Mouse (Mus musculus): ENCODE measurements around the gene Slc45a2. TPM values are rescaled to one million over a fixed set of nuclear protein-coding genes. Genes with fewer than 3 reads are reported as not detected.
A peak's percentile ranks its signal among the peaks of the same experiment; 100 is the strongest.

Gene Slc45a2
- polyA plus RNA-seq, 1 experiment from 2014 or later, result not detected

DNA sequence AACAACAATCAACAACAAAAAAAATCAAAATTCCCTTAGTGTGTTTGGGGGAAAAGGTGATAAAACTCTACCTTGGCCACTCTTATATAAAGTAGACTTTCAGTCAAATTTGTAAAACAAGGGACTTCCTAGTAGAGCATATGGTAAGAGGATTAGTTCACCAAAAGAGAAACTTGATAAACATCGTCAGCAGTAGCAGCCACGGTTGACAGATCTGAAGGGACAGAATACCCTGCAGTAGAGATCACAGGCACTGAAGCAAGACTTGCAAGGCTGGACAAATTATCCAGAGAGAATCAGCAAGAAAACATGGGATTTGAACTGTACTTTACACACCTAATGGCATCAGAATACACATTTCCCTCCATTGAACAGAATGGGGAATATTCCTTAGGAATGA, 14.4 kb downstream of the Slc45a2 start:
- Histone ChIP-seq H3K9me3 (no peaks in the 10 kb centered on the region), H3K27me3 (replicated peaks) (no peaks in the 10 kb centered on the region), H3K36me3 (no peaks in the 10 kb centered on the region), H3K4me2 (replicated peaks) (no peak overlapping the region), H3K27ac (no peak overlapping the region), H3K4me1 (replicated peaks) (no peaks in the 10 kb centered on the region), H3K4me3 (replicated peaks) (no peak overlapping the region), H3K9ac (no peak overlapping the region)
- WGBS, result 74% methylated on average over 2 of the region's 2 CpGs
- no peak for ATAC-seq

DNA sequence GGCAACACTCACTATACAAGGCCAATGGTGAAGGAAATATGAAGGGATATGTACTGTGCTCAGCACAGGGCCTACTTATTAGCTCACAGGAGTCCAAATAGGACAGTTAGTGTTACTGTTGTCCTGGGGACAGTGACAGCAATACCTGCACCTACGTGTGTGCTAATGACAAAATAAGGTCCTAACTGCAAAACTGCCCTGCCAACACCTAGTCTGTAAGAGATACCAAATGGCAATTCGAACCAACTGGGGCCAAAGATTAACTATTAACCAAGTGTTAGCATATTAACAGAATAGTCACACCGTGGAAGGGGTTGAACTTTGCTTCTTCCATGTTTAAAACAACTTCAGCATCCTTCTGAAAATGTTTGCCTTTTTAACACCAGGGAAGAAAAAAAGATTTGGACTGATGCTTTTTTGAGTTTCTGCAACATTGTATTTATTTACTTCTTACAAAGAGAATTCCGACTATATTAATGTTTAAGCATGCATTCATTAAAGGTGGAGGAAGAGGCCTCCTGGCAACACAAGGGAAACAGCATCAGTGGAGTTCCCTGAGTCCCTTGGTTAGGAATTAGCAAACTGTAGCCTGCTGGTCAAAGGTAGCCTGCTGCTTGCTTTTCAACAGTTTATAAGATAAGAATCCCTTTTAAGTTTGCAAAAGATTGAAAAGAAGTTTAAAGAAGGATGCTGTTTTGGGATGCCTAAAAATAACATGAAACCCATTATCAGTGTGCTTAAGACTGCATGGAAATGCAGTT, 26.5 kb downstream of the Slc45a2 start:
- H3K4me3 ChIP-seq (replicated peaks), result no peak overlapping the region
- 0 out of 2 replicates have a peak overlapping the region, but pooled peaks have one; percentile 4 for H3K27ac ChIP-seq
- 55% methylated on average over 4 of the region's 4 CpGs for WGBS
- H3K27me3 ChIP-seq (replicated peaks), result no peaks in the 10 kb centered on the region
- H3K4me2 ChIP-seq (replicated peaks), result no peak overlapping the region
- H3K36me3 ChIP-seq, result no peaks in the 10 kb centered on the region
- peak; percentile 83 for ATAC-seq
- H3K9me3 ChIP-seq, result no peaks in the 10 kb centered on the region
- no peaks in the 10 kb centered on the region for H3K4me1 ChIP-seq (replicated peaks)
- H3K9ac ChIP-seq, result no peak overlapping the region

DNA sequence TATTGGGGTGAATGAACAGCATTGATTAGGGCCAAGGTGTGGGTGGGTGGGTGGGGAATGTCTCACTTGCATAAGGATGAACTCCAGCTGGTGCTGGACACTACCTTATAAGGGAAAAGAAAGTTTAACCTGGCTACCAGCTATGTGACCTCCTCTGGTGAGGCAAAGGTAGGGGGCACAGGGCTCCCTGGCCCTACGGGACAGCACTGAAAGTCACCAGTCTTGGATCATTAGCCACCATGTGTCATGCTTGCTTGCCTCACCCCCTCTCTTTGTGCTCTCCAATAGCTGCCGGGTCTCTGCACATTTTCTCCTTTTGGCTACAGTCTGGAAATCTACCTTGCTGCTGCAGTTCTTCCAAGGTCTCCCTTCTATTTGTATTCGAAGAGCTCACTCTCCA, 29.7 kb downstream of the Slc45a2 start:
- WGBS, result 91% methylated on average over 3 of the region's 3 CpGs
- no peak for ATAC-seq

DNA sequence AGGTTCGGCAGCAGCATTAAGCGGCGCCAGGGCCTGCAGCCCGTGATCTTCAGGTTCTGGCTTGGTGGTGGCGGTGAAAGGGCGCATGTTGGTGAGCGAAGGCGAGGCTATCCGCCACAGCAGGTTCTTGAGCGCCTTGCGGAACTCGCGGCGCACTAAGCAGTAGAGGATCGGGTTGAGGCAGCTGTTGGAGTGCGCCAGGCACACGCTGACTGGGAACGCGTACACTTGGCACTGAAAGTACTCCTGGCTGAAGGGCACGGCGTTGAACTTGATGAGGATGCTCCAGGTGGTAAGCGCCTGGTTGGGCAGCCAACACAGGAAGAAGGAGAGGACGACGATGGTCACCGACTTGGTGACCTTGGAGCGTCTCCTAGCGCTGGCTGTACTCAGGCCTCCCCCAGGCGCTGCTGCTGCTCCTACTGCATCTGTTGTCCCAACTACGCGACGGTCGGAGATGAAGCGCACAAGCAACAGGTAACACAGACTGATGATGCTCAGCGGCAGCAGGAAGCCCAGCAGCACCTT, 35.5 kb downstream of the Slc45a2 start:
- ATAC-seq, result no peak
- Histone ChIP-seq H3K27ac (no peak overlapping the region), H3K4me2 (replicated peaks) (peak overlapping the region; percentile 69), H3K9me3 (no peaks in the 10 kb centered on the region), H3K4me1 (replicated peaks) (peaks cover 18% of the 10 kb centered on the region), H3K9ac (no peak overlapping the region), H3K4me3 (replicated peaks) (peak overlapping the region; percentile 34), H3K27me3 (replicated peaks) (peaks cover 41% of the 10 kb centered on the region), H3K36me3 (no peaks in the 10 kb centered on the region)
- 4% methylated on average over 34 of the region's 34 CpGs for WGBS

More for the DNA sequence above, 29.7 kb downstream of the Slc45a2 start:
- Histone ChIP-seq H3K4me1 (replicated peaks) (no peaks in the 10 kb centered on the region), H3K9me3 (no peaks in the 10 kb centered on the region), H3K36me3 (no peaks in the 10 kb centered on the region), H3K4me3 (replicated peaks) (no peak overlapping the region), H3K4me2 (replicated peaks) (no peak overlapping the region), H3K9ac (no peak overlapping the region), H3K27me3 (replicated peaks) (peaks cover 10% of the 10 kb centered on the region), H3K27ac (no peak overlapping the region)

DNA sequence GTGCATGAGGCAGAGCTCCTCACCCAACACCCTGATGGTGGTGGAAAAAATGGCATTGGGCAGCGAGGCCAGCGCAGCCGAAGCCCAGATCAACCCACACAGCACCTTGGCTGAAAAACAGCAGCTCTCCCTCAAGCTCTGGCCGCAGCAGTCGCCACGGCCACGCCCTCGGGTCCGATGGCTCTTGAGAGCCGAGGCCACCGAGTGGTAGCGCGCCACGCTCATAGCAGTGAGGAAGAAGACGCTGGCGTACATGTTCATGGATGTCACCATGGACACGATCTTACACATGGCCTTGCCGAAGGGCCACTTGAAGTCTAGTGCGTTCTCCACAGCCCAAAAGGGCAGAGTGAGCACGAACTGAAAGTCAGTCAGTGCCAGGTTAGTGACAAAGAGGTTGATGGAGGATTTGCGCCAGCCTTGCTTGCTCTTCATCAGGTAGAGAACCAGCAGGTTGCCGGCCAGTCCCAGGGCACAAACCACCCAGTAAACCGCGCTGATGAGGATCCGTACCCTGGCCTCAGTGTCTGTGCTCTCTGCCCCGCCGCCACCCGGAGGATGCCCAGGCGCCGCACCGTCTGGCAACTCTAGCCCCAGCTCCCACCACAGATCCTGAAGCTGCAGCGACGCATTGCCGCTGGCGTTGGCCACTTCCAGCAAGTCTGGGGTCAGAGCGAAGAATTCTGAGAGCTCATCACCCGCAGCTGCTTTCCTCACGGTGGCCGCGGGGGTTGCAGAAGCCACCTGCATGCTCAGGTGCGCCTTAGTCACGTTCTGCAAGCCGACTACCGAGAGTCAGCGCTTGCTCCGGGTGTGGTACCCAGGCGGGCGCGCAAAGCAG, 36.2 kb downstream of the Slc45a2 start:
- H3K4me2 ChIP-seq (replicated peaks), result peak overlapping the region; percentile 69
- ATAC-seq, result peak; percentile 52; the same call in 1 of the 2 replicates
- no peaks in the 10 kb centered on the region for H3K9me3 ChIP-seq
- WGBS, result 2% methylated on average over 49 of the region's 49 CpGs
- H3K4me1 ChIP-seq (replicated peaks), result peaks cover 18% of the 10 kb centered on the region
- no peak overlapping the region for H3K27ac ChIP-seq
- H3K9ac ChIP-seq, result 0 out of 2 replicates have a peak overlapping the region, but pooled peaks have one; percentile 1
- H3K4me3 ChIP-seq (replicated peaks), result peak overlapping the region; percentile 34
- H3K36me3 ChIP-seq, result no peaks in the 10 kb centered on the region
- H3K27me3 ChIP-seq (replicated peaks), result peaks cover 41% of the 10 kb centered on the region

DNA sequence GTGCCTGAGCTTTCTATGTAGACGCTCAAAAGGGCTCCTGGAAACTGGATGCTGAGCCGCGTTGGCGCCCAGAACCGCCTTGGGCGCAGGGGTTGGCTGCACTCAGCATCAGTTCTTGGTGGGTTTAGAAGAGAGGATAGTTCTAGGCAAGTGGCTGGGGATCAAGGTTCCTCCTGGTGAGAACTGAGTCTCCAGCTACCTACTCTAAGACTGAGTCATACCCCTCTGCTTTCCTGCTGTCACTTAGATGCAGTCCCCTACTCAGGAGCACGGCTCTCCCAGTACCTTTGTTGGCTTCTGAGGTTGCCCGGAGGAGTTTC, 36.8 kb downstream of the Slc45a2 start:
- ATAC-seq, result no peak
- WGBS, result 5% methylated on average over 8 of the region's 8 CpGs
- Histone ChIP-seq H3K9ac (no peak overlapping the region), H3K36me3 (no peaks in the 10 kb centered on the region), H3K4me1 (replicated peaks) (peaks cover 18% of the 10 kb centered on the region), H3K27me3 (replicated peaks) (peaks cover 41% of the 10 kb centered on the region), H3K27ac (no peak overlapping the region), H3K4me3 (replicated peaks) (peak overlapping the region; percentile 34), H3K9me3 (no peaks in the 10 kb centered on the region), H3K4me2 (replicated peaks) (peak overlapping the region; percentile 69)

DNA sequence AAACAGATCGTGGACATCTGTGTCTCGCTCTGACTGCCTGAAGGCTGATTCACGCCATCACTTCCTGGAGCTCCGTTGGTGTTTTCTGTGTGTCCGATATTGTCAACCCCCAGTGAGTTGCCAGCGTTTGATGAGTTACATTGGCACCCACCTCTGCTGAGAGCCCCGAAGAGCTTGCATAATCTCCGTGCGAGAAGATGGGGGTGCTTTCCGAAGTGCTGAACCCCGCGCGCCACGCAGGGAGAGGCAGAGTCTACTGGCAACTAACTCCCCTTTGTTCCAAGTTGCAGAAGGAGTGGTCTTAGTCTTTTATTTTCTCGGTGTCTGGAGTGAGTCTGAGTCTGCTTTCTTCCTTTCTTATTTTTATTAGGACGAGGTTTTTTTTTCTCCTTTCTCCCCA, 37.2 kb downstream of the Slc45a2 start, which contains the start of gene Rxfp3:
Rxfp3 (minus strand) TSS at position 281 of the 400 bp plus-strand sequence.
- no peak within 1 kb of the TSS for H3K27ac ChIP-seq
- WGBS, result 3% methylated on average over 16 of the region's 16 CpGs
- peaks cover 18% of the 10 kb centered on the region for H3K4me1 ChIP-seq (replicated peaks)
- ATAC-seq, result no peak
- H3K9ac ChIP-seq, result 0 out of 2 replicates have a peak within 1 kb of the TSS, but pooled peaks have one; percentile 1
- H3K4me2 ChIP-seq (replicated peaks), result peak within 1 kb of the TSS; percentile 69
- peak within 1 kb of the TSS; percentile 34 for H3K4me3 ChIP-seq (replicated peaks)
- no peaks in the 10 kb centered on the region for H3K9me3 ChIP-seq
- peaks cover 41% of the 10 kb centered on the region for H3K27me3 ChIP-seq (replicated peaks)
- no peaks in the 10 kb centered on the region for H3K36me3 ChIP-seq

DNA sequence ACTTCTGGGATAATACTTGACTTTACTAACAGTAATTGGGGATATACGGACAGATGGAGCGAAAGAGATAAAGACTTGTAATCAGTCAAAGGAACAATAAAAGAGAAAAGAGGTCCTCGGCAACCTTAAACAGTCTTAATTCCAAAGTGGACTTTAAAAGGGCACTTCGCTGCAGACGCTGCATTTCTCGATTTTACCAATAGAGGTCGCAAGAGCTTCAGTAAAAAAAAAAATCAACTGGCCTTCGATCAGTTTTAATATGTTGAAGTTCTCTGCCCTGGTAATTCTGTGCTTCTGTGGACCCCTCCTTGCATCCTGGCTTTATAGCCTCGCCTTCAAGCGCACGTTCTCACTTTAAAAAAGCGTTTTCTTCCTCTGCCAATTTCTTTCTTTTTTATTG, 38.0 kb downstream of the Slc45a2 start:
- no peak overlapping the region for H3K4me3 ChIP-seq (replicated peaks)
- WGBS, result 2% methylated on average over 12 of the region's 12 CpGs
- no peak overlapping the region for H3K27ac ChIP-seq
- H3K9me3 ChIP-seq, result no peaks in the 10 kb centered on the region
- H3K36me3 ChIP-seq, result no peaks in the 10 kb centered on the region
- H3K4me2 ChIP-seq (replicated peaks), result no peak overlapping the region
- H3K9ac ChIP-seq, result no peak overlapping the region
- no peak for ATAC-seq
- peaks cover 18% of the 10 kb centered on the region for H3K4me1 ChIP-seq (replicated peaks)
- peaks cover 41% of the 10 kb centered on the region for H3K27me3 ChIP-seq (replicated peaks)

DNA sequence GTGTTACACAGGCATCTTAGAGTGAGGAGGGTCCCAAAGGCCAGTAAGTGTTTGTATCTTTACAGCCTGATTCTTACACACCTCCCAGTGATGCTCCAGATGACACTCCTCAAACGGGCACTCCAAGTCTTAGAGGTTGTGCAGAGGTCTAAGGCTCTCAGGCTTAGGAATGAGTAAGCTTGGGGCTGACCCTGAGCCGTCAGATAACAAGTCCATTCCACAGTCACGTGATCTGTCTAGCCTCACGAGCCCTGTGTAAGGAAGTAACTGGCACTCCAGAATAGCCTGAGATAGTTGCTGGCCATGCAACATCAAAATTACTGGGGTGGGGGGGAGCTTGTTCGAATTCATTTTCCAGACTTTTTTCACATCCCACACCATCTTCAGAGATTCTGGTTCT, 39.5 kb downstream of the Slc45a2 start:
- ATAC-seq, result no peak
- no peak overlapping the region for H3K4me2 ChIP-seq (replicated peaks)
- no peaks in the 10 kb centered on the region for H3K9me3 ChIP-seq
- H3K4me1 ChIP-seq (replicated peaks), result peaks cover 18% of the 10 kb centered on the region
- no peak overlapping the region for H3K27ac ChIP-seq
- no peak overlapping the region for H3K9ac ChIP-seq
- H3K27me3 ChIP-seq (replicated peaks), result peaks cover 33% of the 10 kb centered on the region
- no peaks in the 10 kb centered on the region for H3K36me3 ChIP-seq
- WGBS, result 39% methylated on average over 5 of the region's 5 CpGs
- H3K4me3 ChIP-seq (replicated peaks), result no peak overlapping the region

DNA sequence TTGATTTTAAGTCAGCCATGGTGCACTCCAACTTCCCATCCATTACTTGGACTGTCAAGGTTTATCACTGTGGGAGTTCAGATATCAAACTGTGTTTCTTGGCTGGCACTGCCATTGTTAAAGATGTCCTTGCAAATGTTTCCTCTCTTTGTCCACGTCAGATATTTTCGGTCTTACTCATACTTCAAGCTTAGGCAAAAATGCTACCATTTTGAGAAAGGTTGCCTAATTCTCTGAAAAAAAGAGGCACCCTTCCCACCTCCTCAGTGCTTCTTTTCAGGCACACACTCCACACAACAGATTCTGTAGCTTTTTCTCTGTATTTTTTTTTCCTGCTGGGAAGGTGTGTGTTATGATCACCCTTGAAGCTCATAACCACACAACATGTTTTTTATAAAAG, 40.7 kb downstream of the Slc45a2 start:
- H3K4me3 ChIP-seq (replicated peaks), result no peak overlapping the region
- H3K27me3 ChIP-seq (replicated peaks), result peaks cover 21% of the 10 kb centered on the region
- H3K4me2 ChIP-seq (replicated peaks), result no peak overlapping the region
- H3K36me3 ChIP-seq, result no peaks in the 10 kb centered on the region
- H3K4me1 ChIP-seq (replicated peaks), result peaks cover 14% of the 10 kb centered on the region
- ATAC-seq, result no peak
- no peak overlapping the region for H3K27ac ChIP-seq
- WGBS, result 87% methylated on average over 2 of the region's 2 CpGs
- H3K9ac ChIP-seq, result no peak overlapping the region
- H3K9me3 ChIP-seq, result no peaks in the 10 kb centered on the region

DNA sequence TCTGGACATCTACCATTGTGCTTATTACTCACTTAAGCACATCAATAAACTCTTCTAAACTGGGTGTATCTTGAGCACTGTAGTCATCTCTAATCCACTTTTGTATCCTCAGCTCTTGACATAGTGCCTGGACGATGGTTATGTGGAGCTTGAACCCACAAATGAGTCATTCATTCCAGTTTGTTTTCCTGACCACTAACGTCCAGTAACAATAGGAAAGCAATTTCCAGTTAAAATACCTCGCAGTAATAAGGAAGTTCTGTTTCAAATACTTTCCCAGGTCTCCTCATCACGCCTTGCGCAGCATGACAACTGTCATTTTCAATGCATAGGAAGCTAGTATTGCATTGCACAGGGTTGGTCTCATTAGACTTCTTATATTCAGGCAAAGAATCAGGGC, 42.3 kb downstream of the Slc45a2 start:
- H3K4me2 ChIP-seq (replicated peaks), result no peak overlapping the region
- H3K27me3 ChIP-seq (replicated peaks), result peaks cover 5% of the 10 kb centered on the region
- H3K9ac ChIP-seq, result no peak overlapping the region
- H3K36me3 ChIP-seq, result no peaks in the 10 kb centered on the region
- no peak overlapping the region for H3K4me3 ChIP-seq (replicated peaks)
- no peaks in the 10 kb centered on the region for H3K9me3 ChIP-seq
- WGBS, result 72% methylated on average over 5 of the region's 5 CpGs
- ATAC-seq, result no peak
- H3K4me1 ChIP-seq (replicated peaks), result no peaks in the 10 kb centered on the region
- H3K27ac ChIP-seq, result no peak overlapping the region

DNA sequence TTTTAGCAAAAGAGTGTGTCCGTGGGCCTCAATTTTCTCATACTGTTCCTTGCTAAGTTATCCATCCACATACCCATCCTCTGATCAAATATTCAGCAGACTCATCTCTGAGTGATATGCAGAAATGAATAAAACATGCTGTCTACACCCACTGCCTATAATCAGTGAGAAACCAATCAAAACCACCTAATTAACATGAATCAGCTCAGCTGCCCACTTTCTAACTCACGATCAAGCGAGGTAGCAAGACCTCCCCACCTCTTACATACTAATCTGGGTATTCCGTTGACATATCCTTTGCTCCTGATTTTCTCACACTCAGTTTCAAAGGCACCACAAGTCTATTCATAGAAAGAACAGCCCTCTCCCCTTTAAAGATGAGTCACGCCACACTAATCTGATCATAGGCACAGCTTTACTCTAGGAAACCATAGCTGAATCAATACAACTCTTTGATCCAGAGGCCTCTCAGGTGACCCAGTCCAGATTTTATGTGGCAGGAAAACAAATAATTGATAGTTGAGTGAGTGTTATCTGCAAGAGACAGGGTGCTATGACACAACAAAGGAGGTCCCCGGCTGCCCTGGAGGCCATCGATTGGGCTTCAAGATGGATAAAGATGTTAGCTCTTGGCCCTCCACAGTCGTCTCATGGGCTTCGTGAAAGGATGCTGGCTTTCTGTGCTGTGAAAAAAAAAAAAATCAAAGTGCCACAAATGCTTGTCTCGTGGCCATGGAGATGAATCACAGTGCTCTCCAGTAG, 53.3 kb downstream of the Slc45a2 start:
- Histone ChIP-seq H3K27ac (no peak overlapping the region), H3K9ac (no peak overlapping the region), H3K36me3 (no peaks in the 10 kb centered on the region), H3K9me3 (no peaks in the 10 kb centered on the region), H3K4me3 (replicated peaks) (no peak overlapping the region), H3K27me3 (replicated peaks) (no peaks in the 10 kb centered on the region), H3K4me1 (replicated peaks) (no peaks in the 10 kb centered on the region), H3K4me2 (replicated peaks) (no peak overlapping the region)
- WGBS, result 68% methylated on average over 10 of the region's 10 CpGs
- ATAC-seq, result no peak

All from intestine, embryonic 15.5 days (tissue).